Mouse (Mus musculus) gastrocnemius, postnatal 4 days (tissue): ENCODE results near the gene Gm5799. TPM values are rescaled to one million over a fixed set of nuclear protein-coding genes. Genes with fewer than 3 reads are reported as not detected.
"Not testable (repeated sequence)": the region's sequence is repeated elsewhere in the genome, so short reads cannot be mapped to it uniquely, and the experiment has no call there.

Experiments used
- DNase-seq, 2 experiments: peaks; one replicate each; pipeline ENCODE4 v3.0.0; 2021 to 2022; ENCODE audit warnings: low spot score in 2 of 2, mixed read lengths in 2 of 2
- long read RNA-seq, 2 experiments: library from polyadenylated mRNA; stranded (forward); transcript quantifications; one replicate each; pipeline ENCODE4 v2.0.0; 2021
- total RNA-seq, 2 experiments: library from RNA; stranded (reverse); gene quantifications; 2 replicates each; pipeline ENCODE4 v1.2.3; 2021

Gm5799 gene
- total RNA-seq: not detected
- long read RNA-seq, experiment 1: 0 reads
- long read RNA-seq, experiment 2: 0 reads

GRCm38 (mm10) chr14:43543276-43543675 is at the start of gene Gm5799:
Gene Gm5799, plus strand, starts transcription at chr14:43543576.
- DNase-seq: not testable (repeated sequence)

- not testable (repeated sequence) for DNase-seq
These were observed 12.0 kb upstream of the Gm5799 start for GRCm38 (mm10) chr14:43531052-43532010.

- not testable (repeated sequence) for DNase-seq
These were observed 11.4 kb upstream of the Gm5799 start for GRCm38 (mm10) chr14:43532011-43532383.

- DNase-seq: peak; percentile 20 to 21
These were observed 11.0 kb upstream of the Gm5799 start for GRCm38 (mm10) chr14:43532387-43532786.

GRCm38 (mm10) chr14:43538144-43538543 is 5.2 kb upstream of the Gm5799 start:
- peak; percentile 19 to 36 for DNase-seq

GRCm38 (mm10) chr14:43546281-43546680 is 2.9 kb downstream of the Gm5799 start:
- not testable (repeated sequence) for DNase-seq

GRCm38 (mm10) chr14:43552271-43552670 is 8.9 kb downstream of the Gm5799 start:
- not testable (repeated sequence) for DNase-seq

GRCm38 (mm10) chr14:43577969-43578368 is 34.6 kb downstream of the Gm5799 start:
- peak in 1 of 2 experiments; percentile 8 for DNase-seq

GRCm38 (mm10) chr14:43579046-43579445 is 35.7 kb downstream of the Gm5799 start, which contains the start of gene Gm17654:
Gene Gm17654, minus strand, starts transcription at chr14:43579146.
- DNase-seq: not testable (repeated sequence)

Other genes starting within 250 kb of the Gm5799 start
- not detected for gene Gm8127, start 249.7 kb upstream of the Gm5799 start, total RNA-seq
- not detected for gene 1700001F09Rik, start 195.8 kb upstream of the Gm5799 start, total RNA-seq
- not detected for gene Gm8138, start 127.2 kb upstream of the Gm5799 start, total RNA-seq
- gene Gm17654, start 35.6 kb downstream of the Gm5799 start, total RNA-seq: not detected
- not detected for gene Gm10375, start 64.4 kb downstream of the Gm5799 start, total RNA-seq
- gene Gm8165, start 133.6 kb downstream of the Gm5799 start, total RNA-seq: not detected
- gene Gm7324, start 154.3 kb downstream of the Gm5799 start, total RNA-seq: 1 to 10 TPM in 1 of 2 experiments, under 1 TPM in 1; 0.98 to 1.2 TPM
- not detected for gene Gm16506, start 183.9 kb downstream of the Gm5799 start, total RNA-seq
- gene Gm6526, start 204.3 kb downstream of the Gm5799 start, total RNA-seq: not detected
- not detected for gene Gm8180, start 241.2 kb downstream of the Gm5799 start, total RNA-seq